Mouse (Mus musculus): Measurements from ENCODE around the gene Ric8a. TPM values are rescaled to one million over a fixed set of nuclear protein-coding genes. Genes with fewer than 3 reads are reported as not detected.
"Not testable (repeated sequence)": the region's sequence is repeated elsewhere in the genome, so short reads cannot be mapped to it uniquely, and the experiment has no call there.

Ric8a gene
- polyA plus RNA-seq, 1 experiment, result 59.3 TPM

DNA sequence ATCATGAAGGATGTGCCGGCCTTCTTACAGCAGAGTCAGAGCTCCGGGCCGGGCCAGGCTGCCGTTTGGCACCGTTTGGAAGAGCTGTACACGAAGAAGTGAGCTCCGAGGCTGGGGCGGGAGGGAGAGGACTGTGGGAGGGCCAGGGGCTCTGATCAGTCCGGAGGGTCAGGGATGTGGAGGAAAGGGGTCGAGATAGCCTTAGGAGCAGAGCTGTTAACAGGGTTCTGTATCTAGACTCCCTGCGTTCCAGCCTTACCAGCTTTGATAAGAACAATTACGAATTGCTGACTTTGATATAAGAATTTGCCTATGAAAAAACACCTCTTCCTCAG, 25.7 kb downstream of the Ric8a start:
- Histone ChIP-seq H3ac (ENCODE audit: control insufficient read depth, insufficient read length, low read depth) (peak overlapping the region; percentile 87), H3K4me3 (ENCODE audit: insufficient read depth, poor library complexity, severe bottlenecking) (peak overlapping the region; percentile 72), H3K79me3 (ENCODE audit: low read depth) (peaks cover 20% of the 10 kb centered on the region), H3K27me3 (ENCODE audit: control insufficient read depth, insufficient read depth, insufficient read length) (no peaks in the 10 kb centered on the region), H3K79me2 (ENCODE audit: control insufficient read depth, insufficient read depth) (peaks cover 42% of the 10 kb centered on the region), H3K36me3 (ENCODE audit: control insufficient read depth, insufficient read depth) (peaks cover 27% of the 10 kb centered on the region)
- TF ChIP-seq MYOG (IDR thresholded peaks at IDR 0.05; ENCODE audit: control insufficient read depth, extremely low read depth, insufficient read length) (no peak), MYOD1 (IDR thresholded peaks at IDR 0.05; ENCODE audit: control insufficient read depth, insufficient read length, low read depth) (no peak), FOSL1 (IDR thresholded peaks at IDR 0.05; ENCODE audit: insufficient read depth, low read length, poor library complexity, severe bottlenecking) (no peak), CEBPB (IDR thresholded peaks at IDR 0.05; ENCODE audit: low read depth) (no peak), MAX (IDR thresholded peaks at IDR 0.05) (no peak)

DNA sequence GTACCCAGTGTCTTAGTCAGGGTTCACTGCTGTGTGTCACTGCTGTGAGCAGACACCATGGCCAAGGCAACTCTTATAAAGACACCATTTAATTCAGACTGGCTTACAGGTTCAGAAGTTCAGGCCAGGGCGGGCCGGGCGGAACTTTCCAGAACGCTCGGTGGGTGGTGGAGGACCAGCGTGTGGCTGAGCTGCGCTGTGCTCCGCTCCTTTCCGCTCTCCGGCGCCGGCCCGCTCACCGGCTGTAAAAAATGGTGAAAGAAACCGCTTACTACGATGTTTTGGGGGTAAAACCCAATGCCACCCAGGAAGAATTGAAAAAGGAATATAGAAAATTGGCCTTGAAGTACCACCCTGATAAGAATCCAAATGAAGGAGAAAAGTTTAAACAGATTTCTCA, 33.9 kb downstream of the Ric8a start:
- H3K27me3 ChIP-seq (ENCODE audit: control insufficient read depth, insufficient read depth, insufficient read length); H3K4me3 ChIP-seq (ENCODE audit: insufficient read depth, poor library complexity, severe bottlenecking); H3ac ChIP-seq (ENCODE audit: control insufficient read depth, insufficient read length, low read depth); H3K79me2 ChIP-seq (ENCODE audit: control insufficient read depth, insufficient read depth); H3K79me3 ChIP-seq (ENCODE audit: low read depth): not testable (repeated sequence)
- peaks cover 66% of the 10 kb centered on the region for H3K36me3 ChIP-seq (ENCODE audit: control insufficient read depth, insufficient read depth)

DNA sequence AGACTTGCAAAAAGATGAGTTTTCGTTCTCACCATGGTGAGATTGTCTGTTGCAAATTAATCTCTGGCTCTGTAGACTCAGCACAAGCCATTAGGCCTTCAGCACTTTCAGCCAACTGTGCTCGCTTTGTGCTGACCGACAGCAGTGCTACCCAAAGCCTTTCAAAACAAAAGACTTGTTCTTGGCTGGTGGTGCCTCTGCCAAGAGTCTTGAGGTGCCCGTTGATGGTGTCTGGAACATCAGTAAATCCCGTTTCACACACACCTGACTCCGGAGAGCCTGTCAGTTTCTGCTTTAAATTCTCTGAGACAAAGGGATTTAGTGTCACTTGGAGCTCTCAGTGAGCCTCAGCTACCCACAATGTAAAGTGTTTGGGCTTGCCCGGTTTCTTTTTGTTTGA, 37.3 kb downstream of the Ric8a start:
- H3K79me2 ChIP-seq (ENCODE audit: control insufficient read depth, insufficient read depth), result no peaks in the 10 kb centered on the region
- no peak overlapping the region for H3ac ChIP-seq (ENCODE audit: control insufficient read depth, insufficient read length, low read depth)
- TF ChIP-seq CEBPB (IDR thresholded peaks at IDR 0.05; ENCODE audit: low read depth) (no peak), CTCF (IDR thresholded peaks at IDR 0.05; ENCODE audit: control insufficient read depth, insufficient read depth, insufficient read length) (no peak), FOSL1 (IDR thresholded peaks at IDR 0.05; ENCODE audit: insufficient read depth, low read length, poor library complexity, severe bottlenecking) (no peak), MAX (IDR thresholded peaks at IDR 0.05) (no peak), MYOG (IDR thresholded peaks at IDR 0.05; ENCODE audit: control insufficient read depth, extremely low read depth, insufficient read length) (no peak), MYOD1 (IDR thresholded peaks at IDR 0.05; ENCODE audit: control insufficient read depth, insufficient read length, low read depth) (no peak), USF1 (IDR thresholded peaks at IDR 0.05; ENCODE audit: low read depth) (no peak)
- H3K36me3 ChIP-seq (ENCODE audit: control insufficient read depth, insufficient read depth), result peaks cover 66% of the 10 kb centered on the region
- no peaks in the 10 kb centered on the region for H3K27me3 ChIP-seq (ENCODE audit: control insufficient read depth, insufficient read depth, insufficient read length)
- H3K4me3 ChIP-seq (ENCODE audit: insufficient read depth, poor library complexity, severe bottlenecking), result no peak overlapping the region
- H3K79me3 ChIP-seq (ENCODE audit: low read depth), result no peaks in the 10 kb centered on the region

DNA sequence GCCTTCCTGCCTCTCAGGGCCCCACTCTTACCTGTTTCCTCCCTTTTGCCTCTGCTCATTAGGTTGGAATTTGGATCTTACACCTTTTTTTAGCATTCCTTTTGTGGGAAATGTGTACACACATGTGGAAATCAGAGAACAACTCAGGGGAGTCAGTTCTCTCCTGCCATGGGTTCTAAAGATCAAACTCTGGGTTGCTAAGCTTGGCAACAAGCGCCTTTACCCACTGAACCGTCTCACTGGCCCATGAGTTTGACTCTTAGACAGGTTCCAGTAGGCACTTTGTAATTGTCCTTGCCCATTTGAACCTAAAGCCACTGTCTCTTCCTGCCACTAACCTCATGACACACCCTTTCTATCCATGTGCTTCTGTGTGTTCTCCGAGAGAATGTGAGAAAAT, 37.9 kb downstream of the Ric8a start:
- TF ChIP-seq USF1 (IDR thresholded peaks at IDR 0.05; ENCODE audit: low read depth) (no peak), MAX (IDR thresholded peaks at IDR 0.05) (no peak), CEBPB (IDR thresholded peaks at IDR 0.05; ENCODE audit: low read depth) (no peak), FOSL1 (IDR thresholded peaks at IDR 0.05; ENCODE audit: insufficient read depth, low read length, poor library complexity, severe bottlenecking) (no peak), MYOG (IDR thresholded peaks at IDR 0.05; ENCODE audit: control insufficient read depth, extremely low read depth, insufficient read length) (no peak), MYOD1 (IDR thresholded peaks at IDR 0.05; ENCODE audit: control insufficient read depth, insufficient read length, low read depth) (no peak), CTCF (IDR thresholded peaks at IDR 0.05; ENCODE audit: control insufficient read depth, insufficient read depth, insufficient read length) (no peak)
- H3K36me3 ChIP-seq (ENCODE audit: control insufficient read depth, insufficient read depth), result peaks cover 60% of the 10 kb centered on the region
- H3ac ChIP-seq (ENCODE audit: control insufficient read depth, insufficient read length, low read depth), result no peak overlapping the region

DNA sequence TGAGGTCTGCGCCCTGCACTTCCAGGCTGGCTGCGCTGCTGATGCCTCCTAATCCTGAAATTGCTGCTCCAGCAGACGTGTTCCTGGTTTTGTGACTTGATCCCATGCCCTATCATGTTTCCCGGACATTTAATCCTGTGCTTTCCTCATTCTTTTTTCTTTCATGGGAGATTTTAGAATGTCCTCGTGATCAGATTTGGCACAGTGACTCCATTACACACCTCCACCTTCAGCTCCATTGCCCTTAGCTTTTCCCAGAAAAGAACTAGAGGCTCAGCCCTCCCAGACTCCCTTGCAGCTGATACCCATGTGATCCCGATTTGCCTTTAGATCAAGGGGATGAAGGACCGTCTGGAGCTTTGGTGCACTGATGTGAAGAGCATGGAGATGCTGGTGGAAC, 41.1 kb downstream of the Ric8a start:
- Histone ChIP-seq H3K79me2 (ENCODE audit: control insufficient read depth, insufficient read depth) (no peaks in the 10 kb centered on the region), H3K36me3 (ENCODE audit: control insufficient read depth, insufficient read depth) (peaks cover 46% of the 10 kb centered on the region), H3K4me3 (ENCODE audit: insufficient read depth, poor library complexity, severe bottlenecking) (no peak overlapping the region), H3ac (ENCODE audit: control insufficient read depth, insufficient read length, low read depth) (no peak overlapping the region), H3K27me3 (ENCODE audit: control insufficient read depth, insufficient read depth, insufficient read length) (no peaks in the 10 kb centered on the region), H3K79me3 (ENCODE audit: low read depth) (no peaks in the 10 kb centered on the region)
- no peak for TF ChIP-seq USF1 (IDR thresholded peaks at IDR 0.05; ENCODE audit: low read depth)

More for the DNA sequence above, 37.9 kb downstream of the Ric8a start:
- no peaks in the 10 kb centered on the region for H3K79me2 ChIP-seq (ENCODE audit: control insufficient read depth, insufficient read depth)
- no peak overlapping the region for H3K4me3 ChIP-seq (ENCODE audit: insufficient read depth, poor library complexity, severe bottlenecking)
- H3K27me3 ChIP-seq (ENCODE audit: control insufficient read depth, insufficient read depth, insufficient read length), result no peaks in the 10 kb centered on the region
- no peaks in the 10 kb centered on the region for H3K79me3 ChIP-seq (ENCODE audit: low read depth)

DNA sequence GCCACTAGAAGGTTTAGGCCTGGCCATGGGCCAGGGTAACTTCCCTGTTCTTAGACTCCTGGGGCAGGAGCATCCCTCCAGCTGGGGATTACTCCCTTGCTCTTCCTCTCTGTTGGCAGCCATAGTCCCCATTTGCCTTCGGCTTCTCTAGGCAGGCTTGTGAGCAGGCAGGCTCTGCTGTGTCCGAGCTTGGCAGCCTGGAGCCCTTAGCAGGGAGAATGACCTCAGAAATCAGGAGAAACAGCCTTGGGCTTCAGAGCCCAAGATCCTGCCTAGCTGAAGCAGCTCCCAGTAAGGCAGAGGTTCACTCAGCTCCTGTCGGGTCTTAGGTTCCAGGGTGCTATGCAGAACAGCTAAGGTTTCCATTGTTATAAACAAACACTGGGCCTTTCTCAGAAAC, 42.4 kb downstream of the Ric8a start:
- no peaks in the 10 kb centered on the region for H3K27me3 ChIP-seq (ENCODE audit: control insufficient read depth, insufficient read depth, insufficient read length)
- H3K79me3 ChIP-seq (ENCODE audit: low read depth), result no peaks in the 10 kb centered on the region
- H3K4me3 ChIP-seq (ENCODE audit: insufficient read depth, poor library complexity, severe bottlenecking), result no peak overlapping the region
- no peaks in the 10 kb centered on the region for H3K79me2 ChIP-seq (ENCODE audit: control insufficient read depth, insufficient read depth)
- H3K36me3 ChIP-seq (ENCODE audit: control insufficient read depth, insufficient read depth), result peaks cover 40% of the 10 kb centered on the region
- H3ac ChIP-seq (ENCODE audit: control insufficient read depth, insufficient read length, low read depth), result no peak overlapping the region
- TF ChIP-seq MYOG (IDR thresholded peaks at IDR 0.05; ENCODE audit: control insufficient read depth, extremely low read depth, insufficient read length) (no peak), MYOD1 (IDR thresholded peaks at IDR 0.05; ENCODE audit: control insufficient read depth, insufficient read length, low read depth) (no peak), MAX (IDR thresholded peaks at IDR 0.05) (no peak), CTCF (IDR thresholded peaks at IDR 0.05; ENCODE audit: control insufficient read depth, insufficient read depth, insufficient read length) (no peak), CEBPB (IDR thresholded peaks at IDR 0.05; ENCODE audit: low read depth) (no peak), USF1 (IDR thresholded peaks at IDR 0.05; ENCODE audit: low read depth) (no peak), FOSL1 (IDR thresholded peaks at IDR 0.05; ENCODE audit: insufficient read depth, low read length, poor library complexity, severe bottlenecking) (no peak)
